Mouse (Mus musculus) kidney, postnatal 25 days (tissue): ENCODE data around the gene Dgat2.

Experiments used
- DNase-seq, 2 experiments: peaks; one replicate each; pipeline ENCODE4 v3.0.0; 2021; ENCODE audit warnings: mixed read lengths in 2 of 2

Gene Dgat2

DNA sequence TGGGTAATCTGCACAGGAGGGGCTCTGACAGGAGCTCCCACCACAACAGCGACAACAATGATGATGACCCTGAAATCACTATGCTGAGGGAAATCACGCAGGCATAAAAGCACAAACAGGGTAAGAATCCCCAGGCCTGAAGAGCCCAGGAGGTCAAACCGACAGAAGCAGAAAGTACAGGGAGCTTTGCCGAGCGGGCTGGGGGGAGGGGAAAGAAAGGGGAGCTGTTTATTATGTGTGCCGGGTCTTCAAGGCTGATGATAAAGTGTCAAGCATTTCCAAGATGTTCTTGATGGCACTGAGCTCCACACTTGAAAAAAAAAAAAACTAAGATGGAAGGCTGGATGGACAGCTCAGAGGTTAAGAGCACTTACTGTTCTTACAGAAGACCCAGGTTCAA lies 45.7 kb downstream of the Dgat2 start:
- DNase-seq, result no peak

DNA sequence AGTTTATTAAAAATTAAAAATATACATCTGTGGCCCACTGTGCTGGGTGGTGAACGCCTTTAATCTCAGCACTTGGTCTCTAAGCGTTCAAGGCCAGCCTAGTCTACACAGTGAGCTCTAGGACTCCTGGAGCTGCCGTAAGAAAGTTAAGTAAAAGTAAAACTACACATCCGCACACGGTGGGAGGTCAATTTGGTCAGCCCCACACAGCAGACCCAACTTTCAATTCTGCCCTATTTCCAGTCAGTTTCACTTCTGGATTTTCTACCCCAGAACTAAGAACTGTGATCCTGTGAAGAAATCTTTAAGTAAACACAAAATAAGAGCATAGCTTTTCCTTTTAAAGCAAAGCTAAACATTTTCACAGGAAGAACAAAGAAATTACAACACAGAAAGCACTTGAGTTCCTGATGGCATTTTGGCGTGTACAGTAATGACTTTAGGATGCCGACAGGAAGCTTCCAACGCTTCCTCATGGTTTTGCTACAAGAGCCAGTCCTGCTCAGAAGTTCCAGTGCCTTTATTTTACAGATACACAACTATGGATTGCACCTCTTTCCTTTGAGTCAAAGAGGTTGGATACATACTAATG lies 48.6 kb downstream of the Dgat2 start:
- DNase-seq, result no peak

DNA sequence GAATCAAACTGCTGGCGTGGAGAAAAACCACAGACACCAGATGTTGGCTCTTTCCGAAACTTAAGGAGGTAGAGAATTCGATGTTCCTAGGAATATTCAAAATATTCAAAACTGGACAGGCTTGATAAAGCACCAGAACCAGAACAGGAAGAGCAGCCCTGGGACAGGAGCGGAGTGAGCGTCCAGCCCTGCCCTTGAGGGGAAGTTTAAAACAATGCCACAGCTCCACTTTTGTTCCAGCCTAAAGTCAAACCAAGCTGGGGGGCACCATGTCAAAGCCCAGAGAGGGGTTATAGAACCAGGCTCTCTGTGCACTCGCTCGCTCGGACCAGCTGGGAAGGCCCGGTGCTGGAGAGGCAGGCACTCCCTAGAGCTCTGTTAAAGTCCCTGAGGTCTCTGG lies 49.9 kb downstream of the Dgat2 start:
- peak; percentile 29 to 62 for DNase-seq

DNA sequence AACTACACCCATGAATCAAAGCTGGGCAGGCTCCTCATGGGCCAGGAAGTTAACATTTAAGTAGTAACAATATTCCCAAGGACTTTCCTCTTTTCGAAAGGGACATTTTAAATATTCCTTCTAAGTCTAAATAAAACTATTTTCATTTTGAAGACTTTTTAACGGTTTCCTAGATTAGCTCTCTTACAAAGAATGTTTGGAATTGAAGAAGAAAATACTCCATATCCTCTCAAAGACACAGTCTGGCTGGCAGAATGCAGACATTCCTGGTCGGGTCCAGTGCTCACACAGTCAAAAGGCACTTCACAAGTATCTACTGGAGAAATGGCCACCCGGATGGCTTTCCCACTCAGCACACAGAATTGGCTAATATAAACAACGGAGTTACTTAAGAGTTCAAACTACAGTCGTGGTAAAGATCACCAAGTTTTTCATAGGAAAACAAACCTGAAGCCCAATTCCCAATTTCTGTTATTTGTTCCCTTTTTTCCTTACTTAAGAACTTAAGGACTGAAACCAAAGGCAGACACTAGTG lies 50.6 kb downstream of the Dgat2 start:
- peak in 1 of 2 experiments; percentile 37 for DNase-seq

DNA sequence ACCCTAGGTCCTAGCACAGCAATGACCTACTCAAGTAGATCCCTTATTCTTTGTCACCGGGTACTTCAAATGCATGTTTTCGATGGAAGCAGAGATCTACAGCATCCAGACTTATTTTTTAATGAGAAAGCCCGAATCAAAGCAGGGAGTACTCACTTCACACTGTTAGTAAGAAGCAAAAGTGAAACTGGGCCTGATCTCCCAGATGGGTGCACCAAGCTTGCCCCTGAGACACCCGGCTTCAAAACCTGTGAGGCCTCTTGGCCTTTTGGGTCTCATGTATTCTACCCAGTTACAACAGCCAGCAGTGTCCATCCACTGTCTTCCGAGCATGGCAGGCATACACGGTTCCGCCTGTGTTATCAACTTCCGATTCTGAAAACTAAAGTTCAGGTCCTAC lies 53.6 kb downstream of the Dgat2 start:
- no peak for DNase-seq

DNA sequence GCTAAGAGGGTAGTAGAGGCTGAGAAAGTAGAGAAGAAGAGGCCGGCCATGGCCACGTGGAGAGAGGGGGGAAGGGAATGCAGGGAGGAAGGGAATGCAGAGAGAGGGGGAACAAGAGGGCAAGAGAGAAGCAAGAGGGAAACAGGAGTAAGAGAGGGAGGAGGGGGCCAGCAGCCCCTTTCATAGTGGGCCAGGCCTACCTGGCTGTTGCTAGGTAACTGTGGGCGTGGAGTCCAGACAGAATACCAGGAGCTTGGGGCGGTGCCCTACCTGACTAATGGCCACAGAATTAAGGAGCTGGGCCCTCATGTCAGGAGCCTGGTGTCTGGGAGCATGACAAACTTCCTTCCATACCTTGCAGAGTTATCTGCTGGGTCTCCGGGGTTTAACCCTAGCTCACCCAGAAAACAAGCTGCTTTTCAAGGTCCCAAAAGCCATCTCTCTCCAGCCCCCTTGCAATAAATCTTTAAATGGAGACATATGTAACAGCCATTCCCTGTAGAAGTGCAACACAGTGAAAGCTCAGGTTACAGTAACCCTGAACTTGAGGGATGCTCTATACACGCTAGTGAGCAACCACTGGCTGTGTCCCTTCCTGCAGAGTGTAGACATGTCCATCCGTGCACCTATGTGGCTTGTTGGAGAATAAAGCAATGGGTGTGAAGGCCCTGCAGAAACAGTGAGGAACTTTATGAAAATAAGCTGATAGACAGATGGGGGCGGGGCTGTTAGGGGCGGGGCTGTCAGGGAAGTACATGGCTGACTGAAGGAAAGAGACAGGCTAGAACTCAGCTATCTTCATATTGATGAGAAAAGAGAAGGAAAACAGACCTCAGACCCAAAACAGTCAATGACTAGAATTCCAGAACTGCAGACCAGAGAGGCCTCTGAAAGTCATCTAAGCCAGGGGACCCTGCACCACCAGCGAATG lies 54.2 kb downstream of the Dgat2 start:
- no peak for DNase-seq

DNA sequence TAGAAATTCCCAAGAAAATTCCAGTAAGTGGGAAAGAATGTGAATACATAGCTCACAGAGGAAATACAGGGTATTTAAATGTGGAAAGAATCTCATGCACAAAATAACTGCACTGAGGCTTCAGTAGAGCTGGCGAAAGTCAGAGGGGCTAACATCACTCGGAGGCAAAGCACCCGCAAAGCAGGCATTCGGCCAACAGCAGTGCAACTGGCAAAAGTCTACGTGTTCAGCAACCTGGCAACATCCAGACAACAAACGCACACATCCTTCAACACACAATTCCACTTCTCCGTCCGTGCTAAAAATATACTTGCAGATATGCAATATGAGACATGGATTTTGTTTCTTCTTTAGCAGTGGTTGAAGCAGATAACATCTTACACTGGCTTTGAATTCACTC lies 56.5 kb downstream of the Dgat2 start:
- DNase-seq, result no peak

DNA sequence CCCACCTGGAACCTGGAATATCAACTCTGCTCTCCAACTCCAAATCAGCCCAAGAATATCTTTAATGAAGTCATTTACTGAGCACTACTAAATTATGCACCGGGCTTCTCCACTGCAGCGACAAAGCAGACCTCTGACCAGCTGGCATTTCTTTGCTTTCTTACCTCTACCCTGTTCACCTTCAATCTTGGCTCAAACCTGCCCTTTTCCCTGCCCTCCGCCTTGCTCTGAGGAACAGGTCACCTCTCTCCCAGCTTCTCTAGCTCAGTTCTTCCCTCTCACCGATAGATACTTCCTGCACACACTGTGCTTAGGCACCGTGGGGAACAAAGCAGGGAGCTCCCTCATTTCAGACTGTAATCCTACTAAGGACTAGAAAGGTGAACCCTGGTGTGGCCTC lies 59.9 kb downstream of the Dgat2 start:
- peak in 1 of 2 experiments; percentile 34 for DNase-seq

DNA sequence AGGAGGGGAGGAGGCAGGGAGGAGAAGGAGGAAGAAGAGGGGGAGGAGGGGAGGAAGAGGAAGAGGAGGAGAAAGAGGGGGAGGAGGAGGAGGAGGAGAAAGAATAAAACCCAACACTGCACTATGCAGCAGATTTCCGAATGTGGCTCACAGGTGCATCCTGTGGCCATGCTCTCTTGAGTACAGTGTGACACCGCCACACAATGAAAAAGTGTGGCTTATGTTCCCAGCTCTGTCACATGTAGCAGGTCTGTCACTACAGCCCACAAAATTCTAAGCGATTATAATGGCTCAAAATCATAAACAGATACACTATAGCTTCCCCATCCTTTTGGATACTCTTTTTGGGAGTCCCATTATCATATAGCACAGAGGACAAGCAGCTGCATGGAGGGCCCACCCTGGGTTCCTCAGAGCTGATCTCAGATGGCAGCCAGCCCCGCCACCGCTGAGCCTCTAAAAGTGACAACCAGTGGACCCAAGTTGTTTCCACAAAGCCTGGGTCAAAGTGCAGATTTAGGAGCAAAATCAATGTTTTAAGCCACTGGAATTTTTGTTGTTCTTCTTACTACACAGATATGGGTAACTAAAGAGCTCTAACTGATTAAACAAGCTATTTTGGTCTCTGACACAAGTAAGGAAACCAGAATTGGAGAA lies 61.5 kb downstream of the Dgat2 start:
- no peak for DNase-seq

DNA sequence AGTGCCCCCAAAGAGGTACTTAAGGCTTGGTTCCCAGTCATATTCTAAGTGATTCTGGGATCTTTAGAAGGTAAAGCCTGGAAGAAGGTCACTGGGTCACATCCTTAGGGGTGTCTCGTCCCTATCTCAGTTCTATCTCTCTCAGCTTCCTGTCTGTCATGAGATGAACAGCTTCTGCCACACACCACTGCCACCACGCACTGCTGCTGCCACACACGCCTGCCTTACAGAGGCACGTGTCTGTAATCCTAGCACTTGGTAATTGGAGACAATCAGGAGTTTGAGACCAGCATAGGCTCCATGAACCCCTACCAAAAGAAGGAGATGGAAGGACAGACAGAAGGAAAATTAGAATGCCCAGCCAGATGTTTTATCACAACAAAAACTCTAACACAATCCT lies 62.4 kb downstream of the Dgat2 start:
- DNase-seq, result no peak

DNA sequence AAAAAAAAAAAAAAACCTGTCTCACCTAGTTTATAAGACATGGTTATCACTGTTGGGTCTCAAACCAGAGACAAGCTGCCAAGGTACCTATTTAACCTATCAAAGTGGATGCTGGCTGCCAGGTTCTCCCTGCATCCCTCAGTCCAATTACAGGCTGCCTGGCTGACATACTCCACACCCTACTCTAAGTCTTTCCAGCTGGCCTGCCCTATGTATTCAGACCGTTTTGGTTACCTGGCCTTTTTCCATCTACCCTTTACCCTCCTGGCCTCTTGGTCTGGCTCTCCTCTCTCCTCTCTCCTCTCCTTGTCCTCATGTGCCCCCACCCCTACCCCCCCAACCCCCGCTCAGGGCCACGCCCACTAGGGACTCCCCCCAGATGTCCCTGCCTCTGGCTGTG lies 65.7 kb downstream of the Dgat2 start:
- DNase-seq, result no peak

DNA sequence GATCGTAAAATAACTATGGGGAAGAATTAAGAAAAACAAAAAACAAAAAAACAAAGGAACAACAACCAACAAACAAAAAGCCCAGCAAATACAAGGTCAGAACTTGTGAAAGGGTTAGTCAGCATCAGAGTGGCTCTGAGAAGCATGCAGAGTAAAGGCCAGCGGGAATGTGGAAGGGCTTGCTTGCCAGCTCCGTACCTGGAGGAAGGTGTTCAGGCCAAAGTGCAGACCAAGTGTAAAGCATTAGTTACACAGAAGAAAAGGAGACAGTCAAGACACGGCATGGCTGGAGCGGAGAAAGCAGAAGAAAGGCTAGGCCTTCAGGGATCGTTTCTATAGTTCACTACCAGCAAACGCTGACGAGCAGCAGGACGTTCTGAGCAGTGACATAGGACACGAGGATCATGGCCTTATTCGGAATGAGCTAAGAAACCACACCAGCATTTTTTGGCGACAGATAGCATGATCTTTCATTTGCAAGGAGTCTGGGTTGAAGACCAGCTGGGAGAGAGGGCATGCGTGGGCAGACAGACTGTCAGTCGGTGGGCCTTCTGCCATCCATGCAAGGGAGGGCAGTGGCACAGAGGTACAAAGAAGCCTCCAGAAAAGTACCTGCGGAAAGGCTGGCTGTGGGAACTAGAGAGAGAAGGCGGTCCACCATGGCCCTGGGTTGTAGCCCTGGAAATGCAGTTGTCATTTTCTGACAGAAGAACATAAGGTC lies 68.4 kb downstream of the Dgat2 start:
- DNase-seq, result peak; percentile 53 to 65

DNA sequence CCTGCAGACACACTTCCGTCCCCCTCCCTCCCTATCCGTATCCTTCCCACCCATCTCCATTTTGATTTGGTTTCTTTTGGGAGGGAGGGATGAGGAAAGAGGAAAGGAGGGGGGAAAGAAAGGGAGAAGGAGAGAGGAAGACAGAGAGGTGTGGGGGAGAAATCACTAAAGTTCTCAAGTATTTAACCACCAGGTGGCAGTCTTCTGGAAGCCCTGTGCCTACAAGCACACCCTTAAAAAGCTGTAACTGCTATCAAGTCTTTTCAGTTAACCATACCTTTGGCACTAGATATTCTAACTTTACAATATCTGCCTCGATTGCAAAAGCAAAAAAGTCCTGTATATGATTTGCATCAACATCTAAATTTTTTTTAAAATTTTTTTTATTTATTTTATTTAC lies 75.0 kb downstream of the Dgat2 start:
- DNase-seq, result no peak

DNA sequence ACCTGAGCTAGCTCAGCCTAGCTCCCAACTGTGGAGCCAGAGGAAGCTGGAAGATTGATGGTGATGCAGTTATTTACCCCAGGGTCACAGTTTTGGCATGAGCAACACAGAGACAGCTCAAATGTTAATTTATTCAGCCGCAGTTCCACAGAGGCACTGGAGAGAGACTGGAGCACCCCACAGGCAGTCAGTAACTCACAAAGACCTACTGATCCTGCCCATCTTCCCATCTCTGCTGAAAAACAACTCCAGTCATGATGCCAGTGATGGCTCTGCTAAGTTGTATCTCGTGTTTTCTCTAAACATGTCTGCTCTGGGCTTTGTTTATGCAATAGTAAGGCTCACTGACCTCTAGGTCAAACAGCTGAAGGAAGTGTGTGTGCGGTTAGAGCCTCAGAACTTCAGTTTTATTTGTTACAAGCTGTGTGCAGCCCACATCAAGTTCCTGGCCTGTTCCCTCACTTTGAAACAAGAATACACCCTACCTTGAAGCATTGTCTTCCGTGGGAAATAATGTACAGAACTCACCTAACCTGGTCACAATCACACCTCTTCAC lies 75.7 kb downstream of the Dgat2 start:
- no peak for DNase-seq
